Mouse (Mus musculus): ENCODE data around the gene 3830406C13Rik. TPM values are rescaled to one million over a fixed set of nuclear protein-coding genes. Genes with fewer than 3 reads are reported as not detected.
A peak's percentile ranks its signal among the peaks of the same experiment; 100 is the strongest.
"Not testable (repeated sequence)": the region's sequence is repeated elsewhere in the genome, so short reads cannot be mapped to it uniquely, and the experiment has no call there.

The 3830406C13Rik gene
- total RNA-seq (2021) = 38.8 and 51.3 TPM in 2 replicates
- long read RNA-seq, transcript 3830406C13Rik-202 (5 exons, 2,452 nt) = major isoform, 22 of 40 reads
- long read RNA-seq, partial matches to known transcripts = 7 of 40 reads
- long read RNA-seq, other reads (novel, unspliced or antisense) = 3 of 40 reads

DNA sequence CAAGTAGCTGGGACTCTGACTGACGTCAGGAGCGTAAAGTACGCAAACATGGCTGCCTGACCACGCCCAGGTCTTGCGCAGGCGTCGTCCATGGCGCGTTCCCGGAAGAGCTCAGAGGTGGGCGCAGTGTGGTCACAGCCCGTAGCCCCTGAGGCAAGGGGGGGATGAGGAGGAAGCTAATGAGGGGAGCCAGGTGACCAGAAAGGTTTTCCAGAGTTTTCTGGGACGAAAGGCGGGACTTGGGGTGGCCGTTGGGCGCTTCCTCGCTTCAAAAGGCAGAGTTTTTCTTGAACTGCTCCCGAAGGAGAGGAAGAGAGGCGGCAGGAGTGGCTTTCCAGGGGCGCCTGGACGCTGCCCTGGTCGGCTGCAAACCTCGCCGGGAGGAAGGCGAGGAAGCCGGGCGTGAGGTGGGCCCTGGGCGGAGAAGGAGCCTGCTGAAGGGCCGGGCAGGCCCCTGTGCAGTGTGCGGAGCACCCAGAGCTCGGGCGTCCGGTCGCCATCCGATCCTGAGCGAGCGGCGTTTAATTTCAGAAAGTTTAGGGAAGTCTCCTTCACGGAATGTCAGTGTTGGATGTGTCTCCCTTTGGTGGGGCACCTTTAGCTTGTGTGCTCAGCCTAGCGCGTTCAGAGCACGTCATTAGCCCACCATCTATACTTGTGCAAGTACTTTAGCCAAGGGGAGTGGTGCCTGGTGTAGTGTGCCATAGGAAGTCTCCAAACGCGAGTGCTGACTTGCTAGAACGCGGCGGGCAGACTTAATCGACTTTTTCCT is at the start of gene 3830406C13Rik:
Gene 3830406C13Rik, plus strand, starts transcription at position 33 of the 772 bp plus-strand sequence.
- DNase-seq = peak; percentile 83

DNA sequence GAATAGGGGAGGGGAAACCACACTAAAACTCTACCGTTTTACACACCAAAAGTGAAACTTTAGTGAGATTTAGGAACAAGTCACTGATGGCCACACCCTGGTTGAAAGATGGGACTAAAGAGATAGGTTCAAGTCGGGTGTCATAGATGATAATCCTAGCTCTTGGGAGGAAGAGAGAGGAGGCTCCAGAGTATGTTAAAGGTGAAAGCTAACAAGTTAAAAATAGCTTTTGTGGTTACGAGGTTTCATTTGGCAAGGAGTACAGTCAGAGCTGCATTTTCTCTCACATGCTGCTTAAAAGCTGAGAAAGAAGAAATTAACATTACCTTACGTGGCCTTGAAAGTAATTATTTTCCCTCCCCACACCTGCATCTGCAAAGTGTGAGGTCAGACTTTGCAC is 40.2 kb upstream of the 3830406C13Rik start:
- DNase-seq = no peak

DNA sequence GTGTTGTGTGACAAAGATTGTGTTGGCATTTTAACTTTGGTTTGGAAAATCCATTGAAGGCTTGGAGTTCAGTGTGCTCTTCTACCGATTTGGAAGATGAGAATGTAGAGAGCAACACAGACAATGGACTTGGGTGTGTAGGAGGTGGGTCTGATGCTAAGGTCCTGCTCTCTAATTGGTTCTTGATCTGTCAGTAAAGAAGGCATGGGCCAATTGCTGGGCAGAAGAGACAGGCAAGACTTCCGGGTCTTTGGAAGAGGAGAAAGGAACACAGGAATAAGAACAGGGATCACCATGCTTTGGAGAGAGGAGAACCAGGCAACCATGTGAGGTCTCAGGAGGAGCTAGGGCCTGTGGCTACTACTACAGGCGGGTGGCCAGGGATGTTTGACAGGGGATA is 7.9 kb upstream of the 3830406C13Rik start:
- DNase-seq = no peak

DNA sequence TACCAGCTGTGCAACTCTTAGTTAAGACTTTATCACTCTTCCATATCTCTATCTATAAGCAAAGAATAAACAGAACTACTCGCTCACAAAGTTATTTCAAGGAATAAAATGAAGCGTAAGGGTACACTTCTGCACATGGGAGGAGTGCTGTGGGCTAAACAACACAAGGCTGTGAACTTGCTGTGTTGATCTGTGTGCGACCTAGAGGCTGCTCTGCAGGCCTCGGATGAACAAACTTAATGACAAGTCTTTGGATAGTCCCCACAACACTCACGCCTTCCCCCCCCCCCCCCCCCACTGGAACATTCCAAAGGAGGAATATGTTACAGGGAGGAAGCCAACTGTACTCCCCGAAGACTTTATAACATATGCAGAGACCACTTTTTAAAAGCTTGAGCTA is 332 bp upstream of the 3830406C13Rik start, which contains the start of gene Gm49355:
Gene Gm49355, plus strand, starts transcription at position 336 of the 400 bp plus-strand sequence.
- no peak for DNase-seq

DNA sequence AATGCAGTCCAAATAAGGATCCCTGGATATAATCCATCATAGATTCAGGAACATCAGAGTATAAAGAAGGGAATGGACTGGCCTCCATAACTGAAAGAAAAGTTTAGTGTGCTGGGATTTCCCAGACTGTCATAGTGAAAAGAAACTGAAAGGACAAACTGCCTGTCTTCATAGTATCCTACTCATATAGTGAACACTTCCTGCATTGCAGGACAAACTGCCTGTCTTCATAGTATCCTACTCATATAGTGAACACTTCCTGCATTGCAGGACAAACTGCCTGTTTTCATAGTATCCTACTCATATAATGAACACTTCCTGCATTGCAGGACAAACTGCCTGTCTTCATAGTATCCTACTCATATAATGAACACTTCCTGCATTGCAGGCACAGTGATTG is 5.8 kb downstream of the 3830406C13Rik start:
- not testable (repeated sequence) for DNase-seq

DNA sequence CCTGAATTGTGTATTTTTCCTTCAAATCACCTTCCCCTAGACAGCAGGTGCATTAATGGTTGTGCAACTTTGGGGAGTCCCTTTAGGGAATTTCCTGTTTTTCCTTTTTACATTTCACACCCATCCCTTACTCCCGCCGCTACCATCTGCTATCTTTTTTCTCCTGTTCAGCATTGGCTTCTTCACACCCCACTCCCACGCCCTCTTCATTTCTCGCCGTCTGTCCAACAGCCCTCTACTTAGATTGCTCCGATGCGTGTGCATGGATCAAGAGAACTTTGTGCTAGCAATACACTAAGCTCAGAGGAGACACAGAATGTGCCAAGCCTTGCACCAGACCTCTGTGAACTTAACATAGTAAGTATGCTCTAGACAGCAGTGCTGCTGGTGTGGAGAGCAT is 12.4 kb downstream of the 3830406C13Rik start:
- DNase-seq = no peak

DNA sequence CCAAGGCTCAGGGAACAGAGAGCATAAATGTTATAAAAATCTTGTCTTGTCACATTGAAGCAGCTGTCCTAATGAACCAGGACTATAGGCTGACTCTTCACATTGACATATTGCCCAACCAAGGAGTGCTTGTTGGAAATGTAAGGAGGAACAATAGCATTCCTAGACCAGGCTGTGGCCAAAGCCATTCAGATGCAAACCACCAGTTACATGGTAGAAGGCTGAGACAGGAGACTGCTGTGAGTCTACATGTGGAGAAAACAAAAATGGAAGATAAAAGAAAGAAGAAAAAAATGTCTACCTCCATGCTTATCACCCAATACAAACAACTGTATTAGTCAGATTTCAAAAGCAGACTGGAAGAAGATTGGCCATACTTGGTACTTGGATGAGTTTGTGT is 15.2 kb downstream of the 3830406C13Rik start:
- DNase-seq = no peak

DNA sequence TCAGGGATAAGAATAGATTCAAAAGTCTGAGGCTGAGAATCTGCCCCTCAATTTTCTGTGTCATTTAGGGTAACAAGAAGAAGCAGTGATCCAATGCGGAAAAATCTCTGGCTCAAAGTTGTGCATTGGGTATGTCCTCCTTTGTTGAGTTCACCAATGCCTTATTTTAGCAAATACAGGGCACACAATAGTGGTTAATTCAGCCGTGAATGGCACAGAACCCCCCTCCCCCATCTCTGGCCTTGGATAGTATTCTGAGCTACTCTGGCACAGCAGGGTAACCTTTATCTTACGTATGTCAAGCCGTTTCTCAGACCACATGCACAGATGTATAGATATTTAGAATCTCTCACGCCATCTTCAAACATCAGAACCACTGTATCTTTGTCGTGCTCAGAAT is 15.7 kb downstream of the 3830406C13Rik start:
- DNase-seq = no peak

DNA sequence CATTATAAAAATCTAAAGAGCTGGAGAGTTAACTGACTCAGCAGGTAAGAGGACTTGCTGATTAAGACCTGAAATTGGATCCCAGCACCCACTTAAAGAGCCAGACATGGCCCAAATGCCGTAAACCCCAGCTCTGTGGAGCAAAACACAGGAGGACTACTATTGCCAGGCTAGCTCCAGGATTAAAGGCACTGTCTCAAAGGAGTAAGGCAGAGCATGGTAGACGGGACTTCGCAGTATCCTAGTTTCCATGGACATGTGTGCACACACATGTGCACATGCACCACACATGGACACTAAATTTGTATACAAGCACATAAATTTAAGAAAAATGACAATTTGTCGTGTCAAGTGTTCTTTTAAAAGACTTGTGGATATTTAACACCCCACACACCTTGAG is 16.3 kb downstream of the 3830406C13Rik start:
- DNase-seq = no peak

DNA sequence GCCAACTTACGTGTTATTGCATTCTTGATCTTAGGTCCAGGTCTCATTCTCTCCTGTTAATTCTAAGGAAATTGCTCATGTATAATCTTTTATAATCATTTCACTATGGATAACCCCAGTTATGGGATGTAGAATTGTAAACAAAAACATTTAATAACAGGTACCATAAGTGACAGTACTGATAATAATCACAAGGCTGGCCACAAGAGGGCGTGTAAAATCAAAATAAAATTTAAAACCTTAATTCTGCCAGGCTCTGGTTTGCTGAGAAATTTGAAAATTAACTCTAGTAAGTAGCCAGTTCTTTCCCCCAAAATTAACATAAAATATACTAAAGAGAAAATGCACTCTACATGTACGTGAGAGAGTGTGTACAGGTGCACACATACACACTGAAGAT is 16.7 kb downstream of the 3830406C13Rik start:
- no peak for DNase-seq

DNA sequence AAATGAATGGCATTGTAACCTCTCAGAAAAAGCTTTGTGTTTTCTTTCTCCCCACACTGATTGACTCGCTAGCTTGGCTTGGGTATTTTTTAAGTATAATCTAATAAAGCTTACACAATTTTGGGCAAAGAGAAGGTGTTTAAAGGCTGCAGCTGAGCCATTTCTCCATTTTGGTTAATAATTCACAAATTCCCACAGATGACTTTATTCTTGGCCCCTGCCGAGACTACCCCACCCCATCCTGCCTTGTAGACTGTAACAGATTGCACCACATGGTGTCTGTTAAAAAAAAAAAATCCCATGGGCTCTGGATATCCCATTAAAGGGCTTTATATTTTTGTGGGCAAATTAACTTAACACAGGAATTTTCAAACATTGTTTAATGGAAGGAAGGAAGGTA is 19.1 kb downstream of the 3830406C13Rik start:
- no peak for DNase-seq

DNA sequence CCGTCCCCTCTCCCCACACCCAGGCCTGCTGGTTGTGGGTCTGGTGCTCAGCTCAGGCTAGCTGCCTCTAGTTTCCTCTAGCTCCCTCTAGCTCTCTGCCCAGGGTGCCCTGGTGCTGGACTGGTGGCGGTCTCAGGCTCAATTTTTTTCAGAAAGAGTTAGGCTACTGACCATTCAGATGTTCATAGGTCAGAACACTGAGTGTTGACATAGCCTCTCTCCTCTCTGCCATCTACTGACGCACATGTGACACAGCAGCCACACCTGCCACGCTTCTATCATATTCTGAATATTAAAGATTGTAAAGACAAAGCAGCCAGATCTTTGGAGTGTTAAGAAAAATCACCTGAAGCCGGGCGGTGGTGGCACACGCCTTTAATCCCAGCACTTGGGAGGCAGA is 49.6 kb downstream of the 3830406C13Rik start:
- DNase-seq = no peak

DNA sequence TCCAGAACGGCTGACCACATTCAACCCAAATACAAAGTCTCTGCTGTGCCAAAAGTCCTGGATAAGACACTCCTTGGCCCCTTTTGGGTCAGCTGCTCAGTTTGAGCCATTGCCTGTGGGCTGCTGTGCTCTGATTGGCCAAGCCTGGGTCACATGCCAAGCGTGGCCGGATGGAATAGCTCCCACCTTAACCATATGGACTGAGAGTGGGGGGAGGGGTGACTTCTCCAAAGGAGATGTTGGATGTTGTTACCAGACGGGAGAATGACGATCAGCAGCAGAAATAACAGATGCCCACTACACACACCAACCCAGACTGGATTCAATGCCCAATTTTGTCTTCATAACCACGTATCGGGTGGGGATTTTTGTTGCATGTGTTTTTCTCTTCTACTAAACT is 51.0 kb downstream of the 3830406C13Rik start:
- DNase-seq = no peak

DNA sequence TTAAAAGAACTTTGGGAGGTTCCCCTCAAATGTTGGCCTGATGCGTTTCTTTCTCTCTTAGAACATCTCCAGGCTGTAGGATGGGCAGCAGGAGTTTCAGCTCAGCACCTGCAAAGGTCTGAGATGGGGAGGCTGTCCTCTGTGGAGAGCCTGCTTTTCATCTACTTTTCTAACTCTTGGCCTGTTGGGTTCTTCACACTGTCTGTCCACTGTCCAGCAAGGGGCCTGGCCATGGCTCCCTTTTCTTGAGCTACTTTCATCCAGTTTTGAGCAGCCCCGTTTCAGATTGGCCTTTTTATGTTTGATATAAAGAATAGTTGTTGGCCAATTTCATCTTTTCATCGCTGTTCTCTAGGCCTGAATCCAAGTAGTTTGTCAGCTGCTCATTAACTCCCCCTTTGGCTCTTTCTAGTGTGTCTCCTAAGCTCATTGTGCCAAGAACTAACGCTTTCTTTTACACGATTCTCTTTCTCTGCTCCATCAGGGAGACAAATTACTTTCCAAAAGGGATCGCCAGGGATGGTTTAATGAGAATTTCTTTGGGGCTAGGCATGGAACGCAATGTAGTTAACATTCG is 53.5 kb downstream of the 3830406C13Rik start:
- no peak for DNase-seq

DNA sequence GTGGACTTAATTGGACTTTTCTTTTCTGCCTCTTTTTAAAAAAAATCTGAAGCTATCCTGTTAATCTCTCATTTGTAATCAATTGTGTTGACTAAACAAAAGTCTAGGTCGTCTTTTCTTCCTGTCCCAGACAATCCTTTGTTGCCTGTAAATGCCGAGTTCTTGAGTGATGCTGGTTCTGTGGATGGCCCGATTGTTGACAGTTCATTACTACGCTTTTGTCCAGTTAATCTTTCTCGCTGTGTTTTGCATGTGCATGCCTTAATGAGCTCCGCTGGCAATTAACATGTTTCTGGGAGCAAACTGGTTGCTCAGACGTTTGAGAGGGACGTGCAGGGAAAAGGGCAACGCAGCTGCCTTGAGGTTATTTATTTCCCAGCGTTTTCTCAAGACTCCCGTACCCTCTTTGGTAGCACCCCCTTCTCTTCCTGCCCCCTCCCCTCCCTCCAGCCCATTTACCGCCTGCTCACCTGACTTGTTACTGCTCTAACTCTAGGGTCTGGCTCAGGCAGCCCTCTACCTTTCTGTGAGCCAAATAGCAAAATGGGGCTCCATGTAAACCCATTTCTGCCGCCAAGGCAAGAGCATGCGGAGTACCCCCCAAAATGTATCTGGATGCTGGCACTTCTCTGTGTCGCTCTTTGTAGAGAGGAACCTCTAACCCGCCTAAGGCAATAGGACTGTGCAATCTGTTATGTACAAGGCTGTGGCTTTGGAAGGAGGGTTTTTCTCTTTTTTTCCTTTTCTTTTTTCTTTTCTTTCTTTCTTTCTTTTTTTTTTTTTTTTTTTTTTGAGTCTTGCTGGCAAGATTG is 54.2 kb downstream of the 3830406C13Rik start:
- no peak for DNase-seq

DNA sequence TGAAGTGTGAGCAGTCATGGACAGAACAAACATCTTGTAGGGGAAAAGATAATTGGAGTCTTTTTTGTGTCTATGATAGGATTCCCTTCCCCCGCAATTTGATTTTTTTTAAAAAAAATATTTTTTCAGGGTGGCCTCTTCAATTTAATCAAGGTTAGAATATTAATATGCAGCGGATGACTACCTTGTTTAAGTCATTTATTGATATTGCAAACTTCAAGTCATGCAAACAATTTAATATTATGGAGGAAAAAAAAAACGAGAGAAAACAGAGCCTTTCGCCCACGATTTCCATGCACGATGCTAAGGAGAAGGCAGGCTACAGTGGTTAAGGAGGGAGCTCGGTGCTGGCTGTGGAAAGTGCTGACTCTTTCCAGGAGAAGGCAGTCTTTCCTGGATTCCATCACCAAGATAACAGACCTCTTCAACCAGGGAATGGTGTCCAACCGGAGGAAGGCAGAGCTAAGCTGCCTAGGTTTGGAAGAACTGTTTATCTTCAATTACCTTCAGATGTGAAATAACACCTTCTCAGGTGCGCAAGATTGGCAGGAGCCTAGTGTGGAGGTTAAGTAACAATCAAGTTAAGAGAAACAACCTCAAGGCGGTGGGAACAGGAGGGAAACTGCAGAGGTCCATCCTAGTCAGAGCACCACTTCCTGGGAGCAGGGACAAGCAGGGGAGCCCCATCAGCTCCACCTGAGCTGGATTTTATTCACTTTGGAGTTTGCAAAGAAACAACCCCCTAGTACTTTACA is 55.0 kb downstream of the 3830406C13Rik start:
- no peak for DNase-seq

DNA sequence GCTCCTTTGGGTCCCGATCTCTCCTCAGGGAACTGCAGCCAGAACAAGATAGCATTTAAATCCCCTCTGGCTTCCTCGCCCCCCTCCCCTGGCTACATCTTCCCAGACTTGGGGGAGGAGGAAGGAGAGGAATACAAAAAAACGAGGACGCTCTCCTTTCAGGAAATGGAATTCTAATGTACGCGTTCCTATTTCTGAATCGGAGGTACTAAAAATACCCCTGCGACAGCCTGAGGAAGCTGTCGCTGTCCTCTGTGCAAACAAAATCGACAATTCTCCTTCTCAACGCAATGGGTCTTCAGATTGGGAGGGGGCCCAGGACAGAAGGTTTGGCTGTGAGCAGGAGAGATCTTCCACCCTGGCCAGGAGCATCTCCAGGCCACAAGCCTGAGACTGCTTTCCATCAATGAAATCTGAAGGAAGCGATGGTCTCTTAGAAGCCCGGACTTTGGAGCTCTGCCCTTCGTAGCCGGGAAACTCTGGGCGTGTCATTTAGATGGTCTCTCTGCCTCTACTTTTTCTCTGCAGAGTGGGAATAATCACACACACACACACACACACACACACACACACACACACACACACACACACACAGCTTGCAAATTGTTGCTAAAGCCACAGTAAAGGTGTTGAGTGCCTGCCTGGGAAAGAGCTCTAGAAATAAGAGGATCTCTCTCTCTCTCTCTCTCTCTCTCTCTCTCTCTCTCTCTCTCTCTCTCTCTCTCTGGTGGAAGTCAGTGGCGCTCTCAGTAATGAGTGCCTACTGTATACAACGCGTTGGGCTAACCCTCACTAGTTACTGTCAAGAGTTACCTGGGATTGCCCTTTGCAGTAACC is 56.5 kb downstream of the 3830406C13Rik start:
- no peak for DNase-seq

DNA sequence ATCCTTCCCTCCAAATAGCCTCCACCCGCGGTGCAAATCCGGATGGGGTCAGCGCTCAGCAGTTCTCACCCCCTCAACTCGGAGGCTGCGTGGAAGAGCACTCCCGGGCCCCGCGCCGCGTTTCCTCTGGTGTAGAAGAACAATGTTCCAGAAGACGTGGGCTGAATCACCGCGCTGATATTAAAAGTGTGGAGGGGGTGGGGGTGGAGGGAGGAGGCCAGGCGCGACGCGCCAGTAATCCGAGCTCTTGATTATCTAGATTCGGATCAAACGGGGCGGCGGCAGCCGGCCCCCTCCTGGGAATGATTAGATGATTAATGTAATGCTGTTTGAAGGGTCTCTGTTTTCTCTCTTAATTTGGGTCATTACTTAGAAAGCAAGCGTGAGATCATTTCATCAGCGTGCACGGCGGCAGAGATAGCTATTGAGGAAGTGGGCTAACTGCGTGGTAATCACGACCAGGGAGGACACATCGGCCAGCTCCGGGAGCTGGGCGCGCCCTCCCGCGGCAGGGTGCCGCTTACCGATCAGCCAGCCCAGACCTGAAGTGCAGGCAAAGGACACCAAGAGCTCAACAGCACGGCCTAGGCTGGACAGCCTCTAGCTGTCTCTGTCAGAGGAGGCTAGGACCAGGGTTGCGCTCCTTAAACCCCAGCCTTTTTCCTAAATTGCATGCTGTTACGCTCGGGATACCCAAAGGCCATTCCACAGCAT is 57.3 kb downstream of the 3830406C13Rik start:
- DNase-seq = no peak

DNA sequence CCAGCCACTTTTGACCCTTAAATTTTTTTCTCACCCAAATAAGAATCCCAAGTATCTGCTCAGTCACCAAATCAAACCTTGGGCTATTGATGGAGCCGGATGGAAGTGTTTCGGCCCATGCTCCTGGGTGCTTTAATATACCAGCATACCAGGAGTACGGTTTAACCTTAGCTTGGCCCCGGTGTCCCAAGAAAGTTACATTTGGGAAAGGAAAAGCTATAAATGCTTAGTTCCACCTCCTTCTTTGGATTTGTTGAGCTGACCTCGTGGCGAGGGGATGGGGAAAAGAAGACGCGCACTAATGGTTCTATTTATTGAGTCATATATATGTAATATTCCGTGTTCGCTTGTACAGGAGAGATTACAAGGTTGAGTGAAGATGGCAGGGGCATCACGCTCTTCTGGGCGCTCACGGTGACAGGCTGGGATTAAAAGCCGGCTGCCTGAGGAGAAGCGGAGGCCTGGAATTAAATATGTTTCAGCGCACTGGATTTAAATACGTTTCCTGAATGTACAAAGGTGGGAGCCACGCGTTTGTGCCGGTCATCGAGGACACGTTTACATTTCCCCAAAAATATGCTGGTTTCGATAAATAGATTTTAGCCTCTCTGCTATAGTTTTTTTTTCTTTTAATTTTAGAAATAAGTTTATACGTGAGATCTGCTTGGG is 58.0 kb downstream of the 3830406C13Rik start:
- DNase-seq = no peak
